Mouse (Mus musculus): ENCODE data around the gene Tmem121. TPM values are rescaled to one million over a fixed set of nuclear protein-coding genes. Genes with fewer than 3 reads are reported as not detected.

The Tmem121 gene
- polyA plus RNA-seq, 1 experiment: 4.1 TPM

GRCm38 (mm10) chr12:113149341-113149740, 36.4 kb upstream of the Tmem121 start:
- Histone ChIP-seq H3K36me3 (ENCODE audit: control insufficient read depth, insufficient read depth) (peaks cover 15% of the 10 kb centered on the region), H3K4me2 (ENCODE audit: low read depth) (peak overlapping the region; percentile 81), H3K79me2 (ENCODE audit: control insufficient read depth, insufficient read depth) (peaks cover 12% of the 10 kb centered on the region), H3K27me3 (ENCODE audit: control insufficient read depth, insufficient read depth, insufficient read length) (no peaks in the 10 kb centered on the region), H3ac (ENCODE audit: control insufficient read depth, insufficient read length) (no peak overlapping the region), H3K4me3 (no peak overlapping the region)
- no peak for TF ChIP-seq SRF (IDR thresholded peaks at IDR 0.05; ENCODE audit: control insufficient read depth, insufficient read length, low read depth)
- no peak for TF ChIP-seq MYOG (IDR thresholded peaks at IDR 0.05; ENCODE audit: control insufficient read depth in 1 of 3, insufficient read depth in 1 of 3, insufficient read length in 2 of 3, low read depth in 2 of 3)
- TF ChIP-seq MYOD1 (IDR thresholded peaks at IDR 0.05; ENCODE audit: control insufficient read depth in 1 of 3, insufficient read length in 2 of 3, low read depth in 2 of 3): no peak

DNA sequence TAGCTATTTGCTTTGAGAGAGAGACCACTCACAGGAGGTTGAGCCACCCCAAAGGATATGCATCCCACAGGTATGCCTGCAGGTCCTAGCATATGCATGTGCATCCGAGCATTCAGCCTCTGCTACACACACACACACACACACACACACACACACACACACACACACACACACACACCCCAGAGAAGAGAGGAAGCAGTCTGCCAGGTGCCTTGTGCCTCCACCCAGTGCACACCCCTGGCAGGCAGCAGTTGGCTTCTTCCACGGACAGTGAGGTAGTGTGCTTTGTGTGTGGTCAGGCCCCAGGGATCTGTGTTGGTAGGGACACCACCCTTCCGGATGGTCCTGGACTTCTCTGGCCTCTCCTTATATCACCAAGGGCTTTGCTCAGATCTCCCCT, 35.8 kb upstream of the Tmem121 start:
- TF ChIP-seq E2F4 (IDR thresholded peaks at IDR 0.05; ENCODE audit: insufficient read depth) (no peak), POLR2AphosphoS2 (IDR thresholded peaks at IDR 0.05; ENCODE audit: insufficient read length, low read depth) (no peak), TCF12 (IDR thresholded peaks at IDR 0.05; ENCODE audit: insufficient read depth, poor library complexity, severe bottlenecking) (no peak), TCF3 (IDR thresholded peaks at IDR 0.05; ENCODE audit: insufficient read length, low read depth) (no peak), REST (IDR thresholded peaks at IDR 0.05; ENCODE audit: insufficient read depth, insufficient read length) (no peak), SRF (IDR thresholded peaks at IDR 0.05; ENCODE audit: control insufficient read depth, insufficient read length, low read depth) (no peak), USF1 (IDR thresholded peaks at IDR 0.05; ENCODE audit: low read depth) (no peak), MYOG (IDR thresholded peaks at IDR 0.05; ENCODE audit: control insufficient read depth in 1 of 3, insufficient read depth in 1 of 3, insufficient read length in 2 of 3, low read depth in 2 of 3) (peak in 2 of 3 experiments; percentile 5 to 61), MYOD1 (IDR thresholded peaks at IDR 0.05; ENCODE audit: control insufficient read depth in 1 of 3, insufficient read length in 2 of 3, low read depth in 2 of 3) (peak in 1 of 3 experiments; percentile 38)
- no peaks in the 10 kb centered on the region for H3K27me3 ChIP-seq (ENCODE audit: control insufficient read depth, insufficient read depth, insufficient read length)
- H3K36me3 ChIP-seq (ENCODE audit: control insufficient read depth, insufficient read depth): peaks cover 9% of the 10 kb centered on the region
- no peak overlapping the region for H3ac ChIP-seq (ENCODE audit: control insufficient read depth, insufficient read length)
- H3K4me3 ChIP-seq: no peak overlapping the region
- H3K79me2 ChIP-seq (ENCODE audit: control insufficient read depth, insufficient read depth): peaks cover 12% of the 10 kb centered on the region
- no peak overlapping the region for H3K4me2 ChIP-seq (ENCODE audit: low read depth)

DNA sequence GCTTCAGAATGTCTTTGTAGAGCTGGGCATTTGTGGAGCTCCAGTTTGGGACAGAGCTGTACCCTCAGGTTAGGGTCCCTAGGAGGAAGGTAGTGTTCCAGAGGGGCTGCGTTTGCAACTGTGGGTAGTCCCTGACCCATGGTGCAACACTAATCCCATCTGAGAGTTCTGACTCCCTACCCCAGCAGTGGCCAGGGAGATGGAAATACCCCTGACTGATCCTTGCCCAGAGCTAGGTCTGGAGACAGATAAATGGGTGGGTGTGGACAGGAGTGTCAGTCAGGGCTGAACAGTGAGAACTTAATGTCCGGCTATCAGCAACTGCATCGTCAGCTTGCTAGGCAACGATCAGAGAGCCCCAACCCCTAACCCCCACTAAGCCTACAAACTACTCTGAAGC, 35.1 kb upstream of the Tmem121 start:
- H3K27me3 ChIP-seq (ENCODE audit: control insufficient read depth, insufficient read depth, insufficient read length): no peaks in the 10 kb centered on the region
- TF ChIP-seq MYOD1 (IDR thresholded peaks at IDR 0.05; ENCODE audit: control insufficient read depth in 1 of 3, insufficient read length in 2 of 3, low read depth in 2 of 3) (no peak), SRF (IDR thresholded peaks at IDR 0.05; ENCODE audit: control insufficient read depth, insufficient read length, low read depth) (no peak), POLR2AphosphoS2 (IDR thresholded peaks at IDR 0.05; ENCODE audit: insufficient read length, low read depth) (no peak), REST (IDR thresholded peaks at IDR 0.05; ENCODE audit: insufficient read depth, insufficient read length) (no peak), E2F4 (IDR thresholded peaks at IDR 0.05; ENCODE audit: insufficient read depth) (no peak)
- H3K4me3 ChIP-seq: no peak overlapping the region
- peak overlapping the region; percentile 82 for H3K4me2 ChIP-seq (ENCODE audit: low read depth)
- no peak overlapping the region for H3ac ChIP-seq (ENCODE audit: control insufficient read depth, insufficient read length)
- H3K79me2 ChIP-seq (ENCODE audit: control insufficient read depth, insufficient read depth): peaks cover 12% of the 10 kb centered on the region
- peaks cover 2% of the 10 kb centered on the region for H3K36me3 ChIP-seq (ENCODE audit: control insufficient read depth, insufficient read depth)

GRCm38 (mm10) chr12:113151046-113151445, 34.7 kb upstream of the Tmem121 start:
- H3K4me2 ChIP-seq (ENCODE audit: low read depth): peak overlapping the region; percentile 82
- H3K4me3 ChIP-seq: peak overlapping the region; percentile 76
- no peak overlapping the region for H3ac ChIP-seq (ENCODE audit: control insufficient read depth, insufficient read length)
- TF ChIP-seq MYOD1 (IDR thresholded peaks at IDR 0.05; ENCODE audit: control insufficient read depth in 1 of 3, insufficient read length in 2 of 3, low read depth in 2 of 3) (peak in 1 of 3 experiments; percentile 2), REST (IDR thresholded peaks at IDR 0.05; ENCODE audit: insufficient read depth, insufficient read length) (no peak)
- H3K27me3 ChIP-seq (ENCODE audit: control insufficient read depth, insufficient read depth, insufficient read length): no peaks in the 10 kb centered on the region
- H3K36me3 ChIP-seq (ENCODE audit: control insufficient read depth, insufficient read depth): no peaks in the 10 kb centered on the region
- H3K79me2 ChIP-seq (ENCODE audit: control insufficient read depth, insufficient read depth): peaks cover 12% of the 10 kb centered on the region

- Histone ChIP-seq H3K4me3 (peak overlapping the region; percentile 76), H3ac (ENCODE audit: control insufficient read depth, insufficient read length) (peak overlapping the region; percentile 1), H3K79me2 (ENCODE audit: control insufficient read depth, insufficient read depth) (peaks cover 12% of the 10 kb centered on the region), H3K4me2 (ENCODE audit: low read depth) (peak overlapping the region; percentile 82), H3K27me3 (ENCODE audit: control insufficient read depth, insufficient read depth, insufficient read length) (no peaks in the 10 kb centered on the region), H3K36me3 (ENCODE audit: control insufficient read depth, insufficient read depth) (no peaks in the 10 kb centered on the region)
- TF ChIP-seq MYOG (IDR thresholded peaks at IDR 0.05; ENCODE audit: control insufficient read depth in 1 of 3, insufficient read depth in 1 of 3, insufficient read length in 2 of 3, low read depth in 2 of 3) (no peak), TCF3 (IDR thresholded peaks at IDR 0.05; ENCODE audit: insufficient read length, low read depth) (no peak), REST (IDR thresholded peaks at IDR 0.05; ENCODE audit: insufficient read depth, insufficient read length) (no peak), CEBPB (IDR thresholded peaks at IDR 0.05; ENCODE audit: insufficient read depth, poor library complexity, severe bottlenecking) (no peak), POLR2A (IDR thresholded peaks at IDR 0.05; ENCODE audit: insufficient read length, low read depth) (peak; percentile 95), MAX (IDR thresholded peaks at IDR 0.05; ENCODE audit: low read depth) (no peak), POLR2AphosphoS2 (IDR thresholded peaks at IDR 0.05; ENCODE audit: insufficient read length, low read depth) (peak; percentile 99)
These were observed 34.0 kb upstream of the Tmem121 start for GRCm38 (mm10) chr12:113151661-113152271.

All from myocyte (in vitro differentiated cells).